Mouse (Mus musculus): ENCODE results near the gene Trir. TPM values are rescaled to one million over a fixed set of nuclear protein-coding genes. Genes with fewer than 3 reads are reported as not detected.

The Trir gene
- polyA plus RNA-seq, 1 experiment from 2014 or later = 102 TPM

DNA sequence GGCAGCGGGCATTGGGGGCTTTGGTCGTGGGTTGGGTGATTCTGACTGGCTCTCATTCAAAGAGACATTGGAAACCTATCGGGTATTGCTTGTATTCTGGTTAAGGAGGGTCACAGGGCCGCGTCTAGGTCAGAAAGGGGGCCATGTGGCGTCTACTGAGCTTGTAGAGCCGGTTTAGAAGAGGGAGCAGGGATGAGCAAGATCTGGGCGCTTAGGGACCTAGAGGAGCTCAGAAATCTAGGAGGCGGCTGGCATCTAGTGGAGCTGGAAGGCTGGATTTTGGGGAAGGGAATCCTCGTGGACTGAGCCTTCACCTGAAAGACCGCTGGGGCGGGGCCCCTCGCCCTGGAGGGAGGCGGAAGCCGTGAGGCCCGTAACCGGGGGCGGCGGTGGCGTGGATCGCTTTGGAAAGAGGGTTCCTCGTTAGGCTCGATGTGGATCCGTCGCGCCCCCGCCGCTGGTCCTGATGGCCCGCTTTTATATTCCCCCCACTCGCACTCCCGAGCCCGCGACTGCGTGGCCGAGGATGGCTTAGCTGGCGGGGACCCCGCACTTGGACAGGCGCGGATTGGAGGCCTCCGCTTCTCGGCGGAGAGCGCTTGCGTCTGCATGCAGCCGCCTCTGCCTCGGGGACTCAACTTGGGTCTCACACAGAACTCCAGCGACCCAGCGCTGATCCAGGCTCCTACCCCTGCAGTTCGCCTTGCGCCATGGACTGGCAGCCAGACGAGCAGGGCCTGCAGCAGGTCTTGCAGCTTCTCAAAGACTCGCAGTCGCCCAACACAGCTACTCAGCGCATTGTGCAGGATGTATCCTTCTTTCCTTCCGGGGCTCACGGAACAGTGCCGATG, 11.3 kb downstream of the Trir start:
- peaks cover 38% of the 10 kb centered on the region for H3K36me3 ChIP-seq
- no peak for ATAC-seq (ENCODE audit: insufficient number of reproducible peaks, low FRiP score, low TSS enrichment, low read depth)
- WGBS = under 1% methylated on average over 57 of the region's 57 CpGs
- H3K27me3 ChIP-seq = no peaks in the 10 kb centered on the region
- no peaks in the 10 kb centered on the region for H3K9me3 ChIP-seq
- H3K4me3 ChIP-seq = peak overlapping the region; percentile 77
- peaks cover 33% of the 10 kb centered on the region for H3K4me1 ChIP-seq
- peak overlapping the region; percentile 86 for H3K4me2 ChIP-seq
- peak overlapping the region; percentile 100 for H3K27ac ChIP-seq
- H3K9ac ChIP-seq = peak overlapping the region; percentile 92

DNA sequence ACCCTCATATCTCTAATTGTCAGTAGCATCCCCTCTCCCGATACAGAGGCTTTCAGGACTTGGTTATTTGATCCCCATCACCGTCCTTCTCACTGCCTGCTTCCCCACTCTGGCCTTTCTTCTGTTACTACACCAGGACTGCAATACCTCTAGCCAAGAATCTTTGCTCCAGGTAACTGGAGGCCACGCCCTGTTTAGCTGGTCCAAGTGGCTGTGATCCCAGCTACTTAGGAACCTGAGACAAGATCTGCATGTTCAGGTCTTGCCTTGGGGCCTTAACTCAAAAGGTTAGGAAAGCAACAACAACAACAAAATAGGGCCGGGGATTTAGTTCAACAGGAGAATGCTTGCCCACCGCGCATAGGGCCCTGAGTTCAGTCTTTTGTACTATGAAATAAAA, 17.0 kb downstream of the Trir start:
- Histone ChIP-seq H3K27ac (no peak overlapping the region), H3K9ac (no peak overlapping the region), H3K4me1 (peaks cover 10% of the 10 kb centered on the region), H3K4me3 (no peak overlapping the region), H3K4me2 (no peak overlapping the region), H3K27me3 (no peaks in the 10 kb centered on the region), H3K9me3 (no peaks in the 10 kb centered on the region), H3K36me3 (peaks cover 86% of the 10 kb centered on the region)
- no peak for ATAC-seq (ENCODE audit: insufficient number of reproducible peaks, low FRiP score, low TSS enrichment, low read depth)
- 87% methylated on average over 6 of the region's 6 CpGs for WGBS

DNA sequence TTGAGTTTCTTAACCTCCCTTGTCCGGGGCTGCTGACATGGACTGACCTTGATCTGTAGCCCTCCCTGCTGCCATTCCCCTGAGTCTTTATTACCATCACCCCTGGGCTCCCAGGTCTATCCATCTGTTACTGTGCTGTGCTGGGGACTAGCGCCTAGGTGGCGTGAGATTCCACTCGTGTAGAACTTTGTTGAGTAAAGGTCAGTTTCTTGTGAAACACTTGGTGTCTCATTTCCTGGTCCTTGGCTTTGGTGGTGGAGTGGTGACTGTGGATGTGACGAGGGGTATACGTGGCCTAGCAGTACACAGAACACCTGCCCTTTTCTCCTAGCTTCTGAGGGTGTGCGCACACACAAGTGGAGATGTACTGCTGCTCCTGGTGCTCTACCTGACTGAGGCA, 30.7 kb downstream of the Trir start:
- no peak overlapping the region for H3K4me3 ChIP-seq
- 85% methylated on average over 7 of the region's 7 CpGs for WGBS
- peaks cover 45% of the 10 kb centered on the region for H3K36me3 ChIP-seq
- no peaks in the 10 kb centered on the region for H3K27me3 ChIP-seq
- no peak overlapping the region for H3K4me2 ChIP-seq
- no peaks in the 10 kb centered on the region for H3K9me3 ChIP-seq
- peaks cover 13% of the 10 kb centered on the region for H3K4me1 ChIP-seq
- H3K27ac ChIP-seq = no peak overlapping the region
- H3K9ac ChIP-seq = no peak overlapping the region
- no peak for ATAC-seq (ENCODE audit: insufficient number of reproducible peaks, low FRiP score, low TSS enrichment, low read depth)

DNA sequence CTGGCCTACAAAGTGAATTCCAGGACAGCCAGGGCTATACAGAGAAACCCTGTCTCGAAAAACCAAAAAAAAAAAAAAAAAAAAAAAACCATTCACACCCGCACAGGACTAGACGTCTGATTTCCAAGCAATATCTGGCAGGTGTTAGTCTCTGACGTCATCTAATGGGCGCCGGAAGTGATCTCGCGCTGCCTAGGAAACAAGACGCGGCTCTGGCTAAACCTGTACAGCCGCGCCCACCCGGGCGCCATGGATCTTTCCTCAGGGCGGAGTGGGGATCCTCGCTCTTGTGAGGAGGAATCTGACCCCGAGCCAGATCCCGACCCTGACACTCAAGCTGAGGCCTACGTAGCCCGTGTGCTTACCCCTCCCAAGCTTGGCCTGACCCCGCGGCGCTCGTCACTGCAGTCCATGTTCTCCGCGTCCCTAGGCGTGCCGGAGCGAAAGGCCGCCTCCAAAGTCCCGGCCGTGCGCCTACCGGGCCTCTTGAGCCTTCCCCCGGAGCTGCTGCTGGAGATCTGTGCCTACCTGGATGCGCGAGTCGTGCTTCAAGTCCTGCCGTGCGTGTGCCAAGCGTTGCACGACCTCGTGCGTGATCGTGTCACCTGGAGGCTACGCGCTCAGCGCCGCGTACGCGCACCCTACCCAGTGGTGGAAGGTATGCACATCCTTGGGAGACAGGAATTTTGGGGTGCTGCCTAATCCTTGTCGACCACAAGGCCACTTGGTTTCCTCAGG, 33.4 kb downstream of the Trir start, which contains the start of gene Fbxw9:
Fbxw9 (plus strand) TSS at position 177 of the 738 bp plus-strand sequence.
- under 1% methylated on average over 52 of the region's 53 CpGs for WGBS
- peak within 1 kb of the TSS; percentile 51 for H3K27ac ChIP-seq
- H3K36me3 ChIP-seq = peaks cover 30% of the 10 kb centered on the region
- H3K9me3 ChIP-seq = no peaks in the 10 kb centered on the region
- H3K27me3 ChIP-seq = no peaks in the 10 kb centered on the region
- peak within 1 kb of the TSS; percentile 65 for H3K4me3 ChIP-seq
- peak; percentile 84 for ATAC-seq (ENCODE audit: insufficient number of reproducible peaks, low FRiP score, low TSS enrichment, low read depth)
- H3K4me2 ChIP-seq = peak within 1 kb of the TSS; percentile 86
- H3K4me1 ChIP-seq = peaks cover 13% of the 10 kb centered on the region
- H3K9ac ChIP-seq = peak within 1 kb of the TSS; percentile 47

DNA sequence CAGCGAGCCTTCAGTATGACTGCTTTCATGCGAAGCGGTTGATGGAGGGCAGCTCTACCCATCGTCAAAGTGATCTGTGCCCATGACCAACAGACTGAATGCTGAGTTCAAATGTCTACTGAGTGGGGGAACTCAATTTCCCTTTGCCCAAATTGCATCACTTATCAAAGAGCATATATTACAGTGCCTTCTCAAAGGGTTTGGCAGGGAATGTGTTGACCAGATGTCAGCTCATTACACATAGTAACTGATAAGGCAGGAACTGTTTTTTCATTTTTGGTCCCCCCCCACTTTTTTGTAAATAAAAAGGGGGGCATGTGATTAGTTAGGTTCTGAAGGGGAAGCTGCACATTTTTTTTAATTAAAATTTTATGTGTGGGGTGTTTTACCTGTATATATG, 36.0 kb downstream of the Trir start:
- WGBS = 92% methylated on average over 4 of the region's 4 CpGs
- H3K36me3 ChIP-seq = peaks cover 33% of the 10 kb centered on the region
- no peaks in the 10 kb centered on the region for H3K27me3 ChIP-seq
- H3K9me3 ChIP-seq = no peaks in the 10 kb centered on the region
- no peak overlapping the region for H3K4me3 ChIP-seq
- no peak overlapping the region for H3K9ac ChIP-seq
- H3K4me2 ChIP-seq = no peak overlapping the region
- peaks cover 13% of the 10 kb centered on the region for H3K4me1 ChIP-seq
- H3K27ac ChIP-seq = no peak overlapping the region
- no peak for ATAC-seq (ENCODE audit: insufficient number of reproducible peaks, low FRiP score, low TSS enrichment, low read depth)

DNA sequence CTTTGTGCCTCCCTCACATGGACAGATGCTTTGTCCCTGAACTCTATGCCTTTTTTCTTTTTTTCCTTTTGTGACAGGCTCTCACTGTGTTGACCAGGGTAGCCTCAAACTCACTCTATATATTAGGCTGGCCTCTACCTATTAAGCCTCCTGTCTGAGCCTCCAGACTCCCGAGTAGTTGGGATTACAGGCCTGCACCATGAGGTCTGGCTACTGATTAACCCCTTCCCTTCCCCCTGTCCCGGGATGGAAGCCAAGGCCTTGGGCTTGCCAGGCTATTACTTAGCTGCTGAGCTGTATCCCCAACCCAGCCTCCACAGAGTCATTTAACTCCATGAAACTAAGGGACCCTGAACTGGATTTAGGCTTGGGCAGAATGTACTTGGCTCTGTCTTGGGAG, 38.6 kb downstream of the Trir start:
- H3K27ac ChIP-seq = no peak overlapping the region
- H3K4me3 ChIP-seq = no peak overlapping the region
- no peak overlapping the region for H3K4me2 ChIP-seq
- no peak overlapping the region for H3K9ac ChIP-seq
- H3K27me3 ChIP-seq = no peaks in the 10 kb centered on the region
- H3K4me1 ChIP-seq = peaks cover 13% of the 10 kb centered on the region
- 25% methylated on average over 2 of the region's 2 CpGs for WGBS
- no peak for ATAC-seq (ENCODE audit: insufficient number of reproducible peaks, low FRiP score, low TSS enrichment, low read depth)
- H3K9me3 ChIP-seq = no peaks in the 10 kb centered on the region
- H3K36me3 ChIP-seq = peaks cover 33% of the 10 kb centered on the region

DNA sequence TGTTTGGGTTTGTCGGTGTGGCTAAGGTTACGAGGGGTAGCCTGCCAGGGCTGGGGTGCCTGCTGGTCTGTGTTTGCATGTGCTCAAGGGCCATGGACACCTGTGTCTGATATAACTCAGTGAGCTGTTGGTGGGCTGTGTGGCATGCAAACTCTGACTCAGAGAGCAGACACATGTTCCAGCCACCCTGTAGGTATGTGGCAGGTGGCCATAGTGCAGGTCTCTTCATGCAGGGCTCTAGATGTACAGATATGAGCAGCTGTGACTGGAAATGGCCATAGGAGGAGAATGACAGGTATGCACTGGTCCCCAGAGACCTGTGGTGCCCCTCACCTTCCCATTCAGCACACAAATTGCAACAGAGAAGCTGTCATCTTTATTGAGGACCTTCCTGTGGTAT, 40.5 kb downstream of the Trir start:
- 91% methylated on average over 2 of the region's 2 CpGs for WGBS
- Histone ChIP-seq H3K4me3 (no peak overlapping the region), H3K4me2 (no peak overlapping the region)

DNA sequence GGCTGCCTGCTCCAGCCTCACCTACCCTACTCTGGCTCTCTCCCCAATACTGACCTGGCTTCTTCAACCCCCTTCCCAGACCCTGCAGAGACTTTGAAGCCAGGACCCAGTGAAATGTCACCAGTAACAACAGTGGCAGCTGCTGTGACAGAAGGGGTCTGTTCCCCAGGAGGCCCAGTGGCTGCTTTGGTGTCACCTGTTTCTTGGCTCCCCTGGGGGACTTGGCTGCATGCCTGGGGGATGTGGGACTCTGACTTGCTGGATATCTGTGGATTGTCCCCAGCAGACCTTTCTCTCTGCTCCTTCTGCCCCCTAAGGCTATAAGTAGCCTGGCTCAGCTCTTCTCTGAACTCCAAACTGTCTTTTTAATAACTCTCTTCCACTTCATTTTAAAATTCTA, 41.4 kb downstream of the Trir start, which contains the start of gene Gm5741:
Gm5741 (minus strand) TSS at position 1 of the 400 bp plus-strand sequence.
- Histone ChIP-seq H3K4me1 (peaks cover 12% of the 10 kb centered on the region; the same call in 1 of the 2 replicates), H3K9ac (no peak within 1 kb of the TSS), H3K4me2 (no peak within 1 kb of the TSS), H3K36me3 (peaks cover 33% of the 10 kb centered on the region), H3K4me3 (no peak within 1 kb of the TSS), H3K9me3 (no peaks in the 10 kb centered on the region), H3K27me3 (no peaks in the 10 kb centered on the region), H3K27ac (no peak within 1 kb of the TSS)
- no peak for ATAC-seq (ENCODE audit: insufficient number of reproducible peaks, low FRiP score, low TSS enrichment, low read depth)

More for the DNA sequence above, 40.5 kb downstream of the Trir start:
- Histone ChIP-seq H3K27me3 (no peaks in the 10 kb centered on the region), H3K9me3 (no peaks in the 10 kb centered on the region), H3K4me1 (peaks cover 5% of the 10 kb centered on the region; the same call in 1 of the 2 replicates), H3K27ac (no peak overlapping the region), H3K36me3 (peaks cover 33% of the 10 kb centered on the region), H3K9ac (no peak overlapping the region)
- ATAC-seq (ENCODE audit: insufficient number of reproducible peaks, low FRiP score, low TSS enrichment, low read depth) = no peak

DNA sequence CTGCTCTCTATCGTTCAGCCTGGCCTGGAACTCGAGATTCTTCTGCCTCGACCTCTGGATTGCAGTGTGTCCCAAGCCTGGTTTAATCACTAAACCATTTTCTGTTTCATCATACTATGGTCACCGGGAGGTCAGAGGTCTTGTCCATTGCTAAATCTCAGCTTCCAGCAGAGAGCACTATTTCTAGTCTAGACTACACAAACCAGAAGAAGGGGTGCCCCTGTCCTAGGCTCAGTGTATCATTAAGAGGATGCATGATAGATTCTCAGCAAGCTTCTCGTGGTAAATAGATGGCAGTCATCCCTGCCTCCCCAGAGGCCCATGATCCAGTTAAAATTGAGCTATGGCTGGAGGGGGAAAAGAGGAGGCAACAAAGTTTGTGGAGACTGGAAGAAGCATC, 44.4 kb downstream of the Trir start:
- Histone ChIP-seq H3K9me3 (no peaks in the 10 kb centered on the region), H3K4me1 (peaks cover 17% of the 10 kb centered on the region; the same call in 1 of the 2 replicates), H3K4me2 (peak overlapping the region; percentile 77), H3K36me3 (peaks cover 43% of the 10 kb centered on the region), H3K27me3 (no peaks in the 10 kb centered on the region), H3K27ac (0 out of 2 replicates have a peak overlapping the region, but pooled peaks have one; percentile 94), H3K4me3 (peak overlapping the region; percentile 90), H3K9ac (no peak overlapping the region)
- no peak for ATAC-seq (ENCODE audit: insufficient number of reproducible peaks, low FRiP score, low TSS enrichment, low read depth)
- 80% methylated on average over 5 of the region's 5 CpGs for WGBS

DNA sequence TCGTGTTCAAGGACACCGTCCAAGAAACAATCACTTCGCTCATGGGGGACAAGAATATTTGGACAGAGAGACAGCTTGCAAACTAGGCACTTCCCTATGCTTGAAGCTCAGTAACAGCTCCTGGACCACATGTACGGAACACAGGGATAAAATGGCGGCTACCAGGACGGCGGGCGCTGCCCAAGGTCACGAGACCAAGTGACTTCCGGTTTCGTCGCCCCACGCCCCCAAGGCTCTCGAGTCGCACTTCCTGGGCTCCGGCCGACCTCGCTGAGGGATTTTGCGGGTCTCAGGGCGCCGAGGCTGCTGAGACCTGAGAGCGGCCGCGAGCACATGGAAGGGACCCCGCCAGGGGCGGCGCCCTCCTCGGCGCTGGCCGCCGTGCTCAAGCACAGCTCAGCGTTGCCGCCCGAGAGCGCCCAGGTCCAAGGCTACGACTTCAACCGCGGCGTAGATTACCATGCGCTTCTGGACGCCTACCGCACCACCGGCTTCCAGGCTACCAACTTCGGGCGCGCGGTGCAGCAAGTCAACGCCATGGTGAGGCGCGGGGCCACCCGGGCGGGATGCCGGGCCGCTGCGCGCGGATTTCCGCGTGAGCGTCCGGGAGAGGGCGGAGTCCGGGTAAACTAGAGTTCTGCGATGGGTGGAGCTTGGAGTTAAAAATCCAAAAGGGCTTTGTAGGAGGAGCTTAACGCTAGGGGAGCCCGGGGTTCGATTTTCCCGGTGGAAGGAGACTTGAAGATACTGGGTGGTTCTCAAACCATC, 45.1 kb downstream of the Trir start, which contains the start of gene Dhps:
Dhps (plus strand) TSS at position 244 of the 768 bp plus-strand sequence.
- Histone ChIP-seq H3K4me3 (peak within 1 kb of the TSS; percentile 90), H3K27me3 (no peaks in the 10 kb centered on the region), H3K27ac (peak within 1 kb of the TSS; percentile 94), H3K4me1 (peaks cover 17% of the 10 kb centered on the region; the same call in 1 of the 2 replicates), H3K9ac (peak within 1 kb of the TSS; percentile 75), H3K9me3 (no peaks in the 10 kb centered on the region), H3K4me2 (peak within 1 kb of the TSS; percentile 77), H3K36me3 (peaks cover 43% of the 10 kb centered on the region)
- peak; percentile 87 for ATAC-seq (ENCODE audit: insufficient number of reproducible peaks, low FRiP score, low TSS enrichment, low read depth)
- WGBS = under 1% methylated on average over 68 of the region's 68 CpGs

DNA sequence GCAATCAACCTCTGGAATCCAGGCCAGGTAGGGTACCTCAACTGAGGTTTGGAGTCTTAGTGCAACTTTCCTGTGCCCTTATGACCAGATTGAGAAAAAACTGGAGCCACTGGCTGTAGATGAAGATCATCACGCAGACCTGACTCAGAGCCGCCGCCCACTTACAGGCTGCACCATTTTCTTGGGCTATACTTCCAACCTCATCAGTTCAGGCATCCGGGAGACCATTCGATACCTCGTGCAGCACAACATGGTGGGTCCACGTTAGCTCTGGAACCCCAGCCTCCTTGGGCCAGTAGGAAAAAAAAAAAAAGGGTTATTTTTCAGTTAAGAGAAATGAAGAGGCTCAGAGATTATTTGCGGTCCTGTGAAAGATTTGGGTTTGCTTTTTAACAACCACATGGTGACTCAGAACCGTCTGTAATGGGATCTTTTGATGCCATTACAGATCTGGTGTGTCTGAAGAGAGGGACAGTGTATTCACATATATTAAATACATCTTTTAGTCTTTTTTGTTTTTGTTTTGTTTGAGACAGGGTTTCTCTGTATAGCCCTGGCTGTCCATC, 45.8 kb downstream of the Trir start:
- Histone ChIP-seq H3K27ac (peak overlapping the region; percentile 94), H3K4me1 (peaks cover 17% of the 10 kb centered on the region; the same call in 1 of the 2 replicates), H3K9me3 (no peaks in the 10 kb centered on the region), H3K4me3 (peak overlapping the region; percentile 90), H3K4me2 (peak overlapping the region; percentile 77), H3K36me3 (peaks cover 38% of the 10 kb centered on the region), H3K27me3 (no peaks in the 10 kb centered on the region), H3K9ac (peak overlapping the region; percentile 75; the same call in 1 of the 2 replicates)
- 35% methylated on average over 9 of the region's 9 CpGs for WGBS
- ATAC-seq (ENCODE audit: insufficient number of reproducible peaks, low FRiP score, low TSS enrichment, low read depth) = no peak
